Mouse (Mus musculus): Measurements from ENCODE around the gene Cacna1d.

DNA sequence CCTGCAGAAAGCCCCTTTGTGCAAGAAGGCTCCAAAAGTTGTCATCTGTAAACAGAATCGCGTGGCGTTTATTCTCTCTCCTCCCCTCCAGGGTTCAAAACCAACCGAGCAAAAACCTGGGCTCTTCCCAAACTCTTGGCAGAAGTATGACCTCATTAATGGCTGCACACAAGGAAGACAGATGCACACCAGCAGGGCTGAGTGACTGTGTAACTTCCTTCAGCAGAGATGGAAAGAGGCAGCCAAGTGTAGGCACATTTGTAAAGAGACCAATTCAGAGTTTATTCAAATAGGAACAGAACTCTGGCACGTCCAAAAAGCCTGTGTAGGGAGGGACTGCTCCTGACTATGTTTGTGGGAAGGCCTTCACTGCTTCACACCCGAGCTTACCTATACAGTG lies 385.7 kb downstream of the Cacna1d start:
- TF ChIP-seq CTCF (IDR thresholded peaks at IDR 0.05; ENCODE audit: low read depth) (no peak), EP300 (IDR thresholded peaks at IDR 0.05; ENCODE audit: low read depth) (no peak)

Measured in heart, postnatal 0 days (tissue).